Mouse (Mus musculus): Measurements from ENCODE around the gene Trmt2a. TPM values are rescaled to one million over a fixed set of nuclear protein-coding genes. Genes with fewer than 3 reads are reported as not detected.
"Not testable (repeated sequence)": the region's sequence is repeated elsewhere in the genome, so short reads cannot be mapped to it uniquely, and the experiment has no call there.

Gene Trmt2a
- polyA plus RNA-seq, 1 experiment from 2014 or later, result 66.2 TPM

DNA sequence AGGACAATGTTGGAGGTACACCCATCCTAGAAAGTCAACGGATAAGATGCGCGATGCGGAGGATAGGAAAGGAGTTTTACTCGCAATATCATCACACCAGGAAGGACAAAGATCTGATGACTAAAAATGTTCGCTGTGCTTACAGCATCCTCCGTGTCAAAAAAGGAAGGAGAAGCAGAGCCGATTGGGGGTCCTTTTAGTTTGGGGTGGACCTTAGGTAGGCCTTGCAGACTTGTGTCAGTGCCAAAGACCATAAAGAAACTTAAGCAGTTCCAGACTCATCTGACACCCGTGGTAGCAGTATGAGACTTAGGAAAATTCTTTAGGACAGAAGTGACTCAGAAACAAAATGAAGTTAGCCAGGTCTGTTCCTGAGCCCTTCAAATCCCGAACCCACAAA is 41.1 kb downstream of the Trmt2a start:
- Histone ChIP-seq H3K36me3 (peaks cover 26% of the 10 kb centered on the region), H3K4me2 (peak overlapping the region; percentile 97), H3K9ac (peak overlapping the region; percentile 99), H3K4me1 (peaks cover 35% of the 10 kb centered on the region), H3K27ac (replicated peaks) (peak overlapping the region; percentile 67), H3K4me3 (peak overlapping the region; percentile 95)
- ATAC-seq (ENCODE audit: extremely low read depth, insufficient number of reproducible peaks, low FRiP score, low TSS enrichment); H3K9me3 ChIP-seq; H3K27me3 ChIP-seq (replicated peaks): not testable (repeated sequence)
- 4% methylated on average over 10 of the region's 10 CpGs for WGBS

MicroRNAs encoded within 50 kb of the gene (microRNA counts, 519-probe panel; counts per million panel counts)
- microRNA mmu-miR-1306, result 209 counts per million, percentile 61 among the panel's probes with 10 or more counts

Small RNAs within 50 kb of the gene (microRNA-seq; reads per million reads assigned to microRNA genes)
- gene Gm24572 (not detected), gene Mir1306 (215 reads per million, percentile 64 among the genes with 10 or more reads in this experiment)

Other genes with a start within 250 kb of the Trmt2a start
- gene Dgcr6, start 195.8 kb upstream of the Trmt2a start, polyA plus RNA-seq (2015; fragmentation: Nextera tagmentation; extraction: Ambion mirVana), result 50.5 and 61.6 TPM in 2 replicates
- gene Prodh, start 158.5 kb upstream of the Trmt2a start, polyA plus RNA-seq (2015; fragmentation: Nextera tagmentation; extraction: Ambion mirVana), result 6.8 and 8.0 TPM in 2 replicates
- gene Rtn4r, start 121.0 kb upstream of the Trmt2a start, polyA plus RNA-seq (2015; fragmentation: Nextera tagmentation; extraction: Ambion mirVana), result 0.46 and 0.72 TPM in 2 replicates
- gene Ccdc188, start 30.8 kb upstream of the Trmt2a start, polyA plus RNA-seq (2015; fragmentation: Nextera tagmentation; extraction: Ambion mirVana), result not detected in 2 replicates
- gene Zdhhc8, start 13.5 kb upstream of the Trmt2a start, polyA plus RNA-seq (2015; fragmentation: Nextera tagmentation; extraction: Ambion mirVana), result 20.7 and 22.1 TPM in 2 replicates
- gene Ranbp1, start 53 bp downstream of the Trmt2a start, polyA plus RNA-seq (2015; fragmentation: Nextera tagmentation; extraction: Ambion mirVana), result 409 and 412 TPM in 2 replicates
- 1.8 and 2.7 TPM in 2 replicates for gene Gm49776, start 9.6 kb downstream of the Trmt2a start, polyA plus RNA-seq (2015; fragmentation: Nextera tagmentation; extraction: Ambion mirVana)
- 20.1 and 20.4 TPM in 2 replicates for gene Dgcr8, start 40.6 kb downstream of the Trmt2a start, polyA plus RNA-seq (2015; fragmentation: Nextera tagmentation; extraction: Ambion mirVana)
- 47.9 and 54.3 TPM in 2 replicates for gene Tango2, start 99.4 kb downstream of the Trmt2a start, polyA plus RNA-seq (2015; fragmentation: Nextera tagmentation; extraction: Ambion mirVana)
- gene Arvcf, start 99.5 kb downstream of the Trmt2a start, polyA plus RNA-seq (2015; fragmentation: Nextera tagmentation; extraction: Ambion mirVana), result 31.8 and 32.0 TPM in 2 replicates
- 34.5 and 37.4 TPM in 2 replicates for gene Txnrd2, start 177.7 kb downstream of the Trmt2a start, polyA plus RNA-seq (2015; fragmentation: Nextera tagmentation; extraction: Ambion mirVana)
- gene Comt, start 178.2 kb downstream of the Trmt2a start, polyA plus RNA-seq (2015; fragmentation: Nextera tagmentation; extraction: Ambion mirVana), result 101 and 108 TPM in 2 replicates

Data from heart, embryonic 13.5 days (tissue).